Mouse (Mus musculus): ENCODE data around the gene Actr1a. TPM values are rescaled to one million over a fixed set of nuclear protein-coding genes. Genes with fewer than 3 reads are reported as not detected.
A peak's percentile ranks its signal among the peaks of the same experiment; 100 is the strongest.

Gene Actr1a
- total RNA-seq, 2 experiments from 2014 or later: 179 to 197 TPM

DNA sequence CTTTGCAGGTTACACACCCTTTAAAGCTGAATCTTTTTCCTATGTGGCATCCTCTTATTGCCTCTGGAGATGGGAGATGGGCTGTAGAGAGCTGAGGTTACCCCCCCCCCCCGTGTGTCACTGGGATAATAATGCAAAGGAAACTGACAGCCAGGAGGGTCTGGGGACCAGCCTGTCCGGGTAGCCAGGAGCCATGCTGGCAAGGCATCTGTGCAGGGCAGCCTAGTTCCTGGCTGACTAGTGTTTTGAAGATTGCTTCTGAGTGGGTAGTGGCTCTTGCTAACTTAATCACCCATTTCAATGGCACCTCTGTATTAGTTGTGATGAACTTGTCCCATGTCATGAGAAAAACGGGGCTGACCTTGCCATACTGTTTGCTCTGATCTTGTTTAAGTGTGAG, 2.9 kb upstream of the Actr1a start:
- intact Hi-C loops (cut with DNase I): loop anchor here (5.0 kb wide), 1 partner anchor 129 kb away; no protein-coding TSS in a partner anchor
- H3K4me3 ChIP-seq: no peak overlapping the region
- TF ChIP-seq CTCF (IDR thresholded peaks at IDR 0.05): no peak
- DNase-seq (ENCODE audit: extremely low spot score in 1 of 2, low spot score in 2 of 2): no peak
- H3K27ac ChIP-seq: no peak overlapping the region

DNA sequence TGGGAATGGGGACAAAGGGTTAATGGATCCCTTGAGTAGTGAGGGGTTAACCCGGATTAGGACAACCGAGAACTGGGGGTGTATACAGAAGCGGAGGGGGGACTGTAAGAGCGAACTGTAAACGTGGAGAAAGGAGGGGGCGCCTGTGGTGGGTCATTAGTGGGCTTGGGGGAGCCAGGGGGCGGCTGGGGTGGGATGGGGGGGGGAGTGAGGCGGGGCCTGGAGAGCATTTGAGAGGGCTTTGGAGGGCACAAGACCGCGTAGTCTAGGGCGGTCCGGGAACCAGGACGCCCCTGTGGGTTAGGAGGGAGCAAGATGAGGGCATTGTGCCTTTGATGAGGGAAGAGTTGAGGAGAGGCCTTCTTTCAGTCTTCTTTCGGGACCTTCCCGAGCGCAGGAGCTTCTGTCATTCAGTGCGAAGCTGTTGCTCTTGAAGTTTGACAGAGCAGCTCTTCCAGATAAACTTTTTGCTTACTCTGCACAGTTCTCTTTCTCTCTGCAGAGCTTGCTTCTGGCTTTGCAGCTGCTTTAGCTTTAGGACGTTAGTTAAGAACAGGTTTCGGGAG, 2.0 kb upstream of the Actr1a start:
- H3K27ac ChIP-seq: no peak overlapping the region; the same call in 1 of the 2 replicates
- peak overlapping the region; percentile 79 for H3K4me3 ChIP-seq
- intact Hi-C loops (cut with DNase I): loop anchor here (5.0 kb wide), 1 partner anchor 130 kb away; no protein-coding TSS in a partner anchor
- no peak for DNase-seq (ENCODE audit: extremely low spot score in 1 of 2, low spot score in 2 of 2)
- TF ChIP-seq CTCF (IDR thresholded peaks at IDR 0.05): no peak

DNA sequence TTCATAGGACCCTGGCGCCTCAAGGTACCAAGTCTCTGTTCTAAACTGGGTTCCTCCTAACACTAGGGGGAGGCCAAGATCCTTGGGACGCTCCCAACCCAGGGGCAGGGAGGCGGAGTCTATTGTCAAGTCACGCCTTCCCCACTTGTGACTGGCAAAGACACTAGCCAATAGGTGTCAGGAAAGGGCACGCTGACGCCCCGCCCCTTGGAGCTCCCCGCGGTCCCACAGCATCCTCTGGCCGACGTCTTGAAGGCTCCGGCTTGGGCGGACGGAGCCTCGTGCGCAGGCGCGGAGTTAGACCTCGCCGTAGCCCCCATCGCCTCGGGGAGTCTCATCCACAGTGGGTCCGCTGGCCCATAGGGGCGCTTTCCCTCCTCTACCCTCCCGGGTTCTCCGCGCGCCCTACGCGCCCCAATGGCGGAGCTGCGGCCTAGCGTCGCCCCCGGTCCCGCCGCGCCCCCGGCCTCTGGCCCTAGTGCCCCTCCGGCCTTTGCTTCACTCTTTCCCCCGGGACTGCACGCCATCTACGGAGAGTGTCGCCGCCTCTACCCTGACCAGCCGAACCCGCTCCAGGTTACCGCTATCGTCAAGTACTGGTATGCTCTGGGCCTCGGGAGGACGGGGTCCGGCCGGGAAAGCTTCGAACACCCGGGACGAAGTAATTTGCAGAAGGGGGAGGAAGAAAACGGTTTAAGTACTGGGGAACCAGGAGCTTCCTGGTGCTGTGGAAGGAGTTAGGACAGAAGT, 1.3 kb upstream of the Actr1a start, which contains the start of gene Sufu:
TSS of gene Sufu (plus strand) at position 211 of the 750 bp plus-strand sequence.
- peak within 1 kb of the TSS; percentile 87 for H3K27ac ChIP-seq
- TF ChIP-seq CTCF (IDR thresholded peaks at IDR 0.05): peak; percentile 87
- DNase-seq (ENCODE audit: extremely low spot score in 1 of 2, low spot score in 2 of 2): peak; percentile 97 to 98
- intact Hi-C loops (cut with DNase I): loop anchor here (1.0 to 5.0 kb wide), 2 partner anchors 27 to 130 kb away; no protein-coding TSS in a partner anchor
- H3K4me3 ChIP-seq: peak within 1 kb of the TSS; percentile 94

DNA sequence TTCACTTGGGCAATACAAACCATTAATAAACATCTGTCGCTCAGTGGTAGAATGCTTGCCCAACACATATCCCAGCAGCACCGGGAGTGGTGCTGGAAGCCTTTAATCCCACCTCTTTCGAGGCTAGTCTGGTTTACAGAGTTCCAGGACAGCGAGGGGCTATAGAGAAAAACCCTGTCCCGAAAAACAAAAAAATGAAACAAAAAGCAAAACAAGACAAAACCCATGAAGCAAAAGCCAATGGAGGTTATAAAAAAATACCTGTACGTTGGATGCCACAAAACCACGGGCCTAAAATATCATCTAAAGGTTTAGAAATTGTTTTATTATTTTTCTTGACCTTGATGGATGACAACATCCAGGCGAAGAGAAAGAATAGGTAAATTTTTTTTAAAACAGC, 561 bp upstream of the Actr1a start:
- Histone ChIP-seq H3K27ac (0 out of 2 replicates have a peak overlapping the region, but pooled peaks have one; percentile 20), H3K4me3 (peak overlapping the region; percentile 94)
- TF ChIP-seq CTCF (IDR thresholded peaks at IDR 0.05): no peak
- intact Hi-C loops (cut with DNase I): loop anchor here (1.0 to 5.0 kb wide), 2 partner anchors 28 to 131 kb away; no protein-coding TSS in a partner anchor
- no peak for DNase-seq (ENCODE audit: extremely low spot score in 1 of 2, low spot score in 2 of 2)

DNA sequence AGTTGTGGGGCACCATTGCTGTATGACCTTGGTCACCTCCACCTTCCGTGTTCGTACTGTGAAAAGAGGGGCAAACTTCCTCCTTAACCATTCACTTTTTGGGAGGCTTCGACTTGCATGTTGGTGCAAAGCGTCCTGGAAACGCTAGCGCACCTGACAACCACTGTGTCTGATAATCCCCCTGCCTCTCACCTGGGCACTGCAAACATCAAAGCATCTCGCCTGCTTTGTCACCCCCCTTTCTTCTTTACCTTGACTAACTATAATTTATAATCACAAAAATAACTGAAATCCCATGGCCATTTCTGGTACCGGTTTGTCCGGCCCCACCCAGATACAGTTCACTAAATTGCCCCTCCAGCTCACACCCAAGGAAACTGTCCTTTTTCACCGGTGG, 838 bp downstream of the Actr1a start:
- TF ChIP-seq CTCF (IDR thresholded peaks at IDR 0.05): no peak
- intact Hi-C loops (cut with DNase I): loop anchor here (1.0 to 5.0 kb wide), 3 partner anchors 46 to 133 kb away; partner anchors contain the start of gene Trim8
- Histone ChIP-seq H3K4me3 (peak overlapping the region; percentile 94), H3K27ac (0 out of 2 replicates have a peak overlapping the region, but pooled peaks have one; percentile 6)
- DNase-seq (ENCODE audit: extremely low spot score in 1 of 2, low spot score in 2 of 2): no peak

DNA sequence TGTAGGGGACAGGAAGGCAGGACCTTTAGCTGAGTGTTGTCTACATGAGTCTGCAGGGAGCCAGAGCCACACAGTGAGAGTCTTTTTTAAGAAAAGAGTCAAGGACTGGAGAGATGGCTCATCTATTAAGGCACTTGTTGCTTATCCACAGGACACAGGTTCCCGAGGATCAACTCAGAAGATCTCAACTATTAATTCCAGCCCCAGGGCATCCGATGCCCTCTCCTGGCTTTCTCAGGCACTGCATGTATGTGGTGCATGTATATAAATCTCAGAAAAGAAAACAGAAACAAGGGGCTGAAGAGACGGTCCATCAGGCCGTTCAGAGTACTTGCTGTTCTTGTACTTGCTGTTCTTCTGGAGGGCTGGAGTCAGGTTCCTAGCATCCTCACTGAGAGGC, 3.5 kb downstream of the Actr1a start:
- intact Hi-C loops (cut with DNase I): no loop called here
- peak; percentile 60 for TF ChIP-seq CTCF (IDR thresholded peaks at IDR 0.05)
- DNase-seq (ENCODE audit: extremely low spot score in 1 of 2, low spot score in 2 of 2): no peak
- no peak overlapping the region for H3K27ac ChIP-seq
- no peak overlapping the region for H3K4me3 ChIP-seq

DNA sequence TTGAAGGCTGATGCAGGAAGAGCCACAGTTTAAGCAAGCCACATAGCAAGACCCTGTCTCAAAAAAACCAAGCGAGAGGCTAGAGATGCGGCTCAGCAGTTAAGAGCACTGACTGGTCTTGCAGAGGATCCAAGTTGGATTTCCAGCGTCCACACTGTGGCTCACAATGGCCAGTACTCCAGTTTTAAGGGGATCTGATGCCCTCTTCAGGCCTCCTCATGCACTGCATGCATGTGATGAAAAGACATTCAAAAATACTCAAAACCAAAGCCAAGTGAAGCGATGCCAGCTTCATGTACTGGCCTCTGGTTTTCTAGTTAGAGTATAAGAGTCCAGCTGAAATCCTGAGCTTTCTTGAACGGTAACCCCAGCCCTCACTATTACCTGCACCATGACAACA, 5.7 kb downstream of the Actr1a start:
- intact Hi-C loops (cut with DNase I): no loop called here
- H3K27ac ChIP-seq: no peak overlapping the region
- DNase-seq (ENCODE audit: extremely low spot score in 1 of 2, low spot score in 2 of 2): no peak
- peak; percentile 43 for TF ChIP-seq CTCF (IDR thresholded peaks at IDR 0.05)
- H3K4me3 ChIP-seq: no peak overlapping the region

DNA sequence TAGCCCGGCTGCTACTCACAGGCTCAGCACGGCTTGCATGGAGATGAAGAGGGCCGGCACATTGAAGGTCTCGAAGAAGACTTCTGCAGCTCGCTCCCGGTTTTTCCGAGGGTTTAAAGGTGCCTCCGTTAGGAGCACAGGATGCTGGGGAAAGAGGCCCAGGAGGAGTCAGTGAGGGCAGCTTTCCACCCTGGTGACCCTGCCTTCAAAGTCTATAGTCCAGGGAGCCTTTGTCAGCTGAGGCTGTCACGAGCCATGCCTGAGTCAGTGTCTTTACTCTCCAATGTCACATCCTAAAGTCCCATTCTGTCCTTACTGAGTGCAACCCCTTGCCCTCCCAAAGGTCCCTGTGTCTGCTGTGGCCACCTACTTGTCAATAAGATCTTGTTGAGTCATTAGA, 13.3 kb downstream of the Actr1a start:
- DNase-seq (ENCODE audit: extremely low spot score in 1 of 2, low spot score in 2 of 2): no peak
- TF ChIP-seq CTCF (IDR thresholded peaks at IDR 0.05): no peak
- no peak overlapping the region for H3K27ac ChIP-seq
- intact Hi-C loops (cut with DNase I): no loop called here
- no peak overlapping the region for H3K4me3 ChIP-seq

DNA sequence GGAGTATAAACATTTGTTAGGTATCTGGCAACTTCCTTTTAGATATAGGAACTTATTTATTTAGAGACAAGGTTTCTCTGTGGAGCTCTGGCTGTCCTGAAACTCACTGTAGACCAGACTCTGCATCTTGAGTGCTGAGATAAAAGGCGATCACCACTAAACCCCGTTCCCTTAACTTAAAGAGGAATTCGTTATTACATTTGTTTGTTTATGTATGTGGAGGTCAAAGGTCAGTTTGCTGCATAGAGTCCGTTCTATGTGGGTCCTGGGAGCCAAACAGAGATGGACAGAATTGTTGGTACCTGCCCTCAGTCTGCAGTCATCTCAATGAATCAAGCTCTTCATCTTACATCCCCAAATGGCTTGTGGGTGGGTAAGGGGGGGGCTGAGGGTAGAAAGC, 19.7 kb downstream of the Actr1a start:
- Histone ChIP-seq H3K4me3 (no peak overlapping the region), H3K27ac (no peak overlapping the region)
- DNase-seq (ENCODE audit: extremely low spot score in 1 of 2, low spot score in 2 of 2): no peak
- no peak for TF ChIP-seq CTCF (IDR thresholded peaks at IDR 0.05)
- intact Hi-C loops (cut with DNase I): no loop called here

DNA sequence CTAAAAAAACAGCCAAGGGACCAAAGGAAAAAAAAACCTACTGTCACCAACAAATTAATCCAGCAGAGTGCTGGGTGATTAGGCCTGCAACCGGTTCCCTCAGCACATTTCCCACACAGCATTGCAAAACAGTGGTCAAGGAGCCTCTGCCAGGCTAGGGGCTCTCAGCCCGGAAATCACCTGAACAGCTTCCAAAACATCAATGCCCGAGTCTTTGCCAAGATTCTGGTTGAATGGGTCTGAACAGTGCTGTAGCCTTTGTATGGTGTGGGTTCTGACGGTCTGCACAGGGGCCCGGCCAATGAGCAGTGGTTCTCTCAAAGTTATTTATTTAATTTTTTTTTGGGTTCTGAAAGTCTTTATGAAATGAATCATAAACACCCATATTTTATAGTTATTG, 20.1 kb downstream of the Actr1a start:
- no peak overlapping the region for H3K27ac ChIP-seq
- no peak for TF ChIP-seq CTCF (IDR thresholded peaks at IDR 0.05)
- no peak overlapping the region for H3K4me3 ChIP-seq
- DNase-seq (ENCODE audit: extremely low spot score in 1 of 2, low spot score in 2 of 2): no peak
- intact Hi-C loops (cut with DNase I): no loop called here

DNA sequence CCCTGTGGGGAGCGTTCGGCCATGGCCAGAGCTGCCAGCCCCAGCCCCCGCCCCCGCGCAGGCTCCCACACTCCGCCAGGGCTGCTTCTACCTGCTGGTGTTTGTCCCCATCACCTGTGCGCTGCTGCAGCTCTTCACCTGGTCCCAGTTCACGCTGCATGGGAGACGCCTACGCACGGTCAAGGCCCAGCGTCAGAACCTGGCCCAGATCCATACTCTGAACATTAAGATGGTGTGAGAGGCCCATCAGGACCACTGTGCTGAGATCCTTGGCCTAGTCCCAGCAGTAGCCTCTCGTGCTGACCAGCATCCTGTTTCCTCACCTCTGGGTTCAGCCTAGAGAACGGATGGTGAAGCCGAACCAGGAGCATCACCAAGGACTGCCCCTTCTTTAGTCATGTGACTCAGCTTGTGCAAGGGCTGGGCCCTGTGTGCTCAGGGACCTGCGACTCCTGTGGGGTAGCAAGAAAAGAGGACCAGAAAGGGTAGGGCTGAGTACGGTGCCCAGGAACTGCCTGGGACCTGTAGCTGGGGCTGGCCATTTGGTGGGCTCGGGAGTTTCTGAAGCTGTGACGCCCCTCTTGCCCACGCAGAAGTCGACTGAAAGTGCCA, 21.0 kb downstream of the Actr1a start:
- Histone ChIP-seq H3K27ac (peak overlapping the region; percentile 18; the same call in 1 of the 2 replicates), H3K4me3 (no peak overlapping the region)
- intact Hi-C loops (cut with DNase I): no loop called here
- TF ChIP-seq CTCF (IDR thresholded peaks at IDR 0.05): no peak
- DNase-seq (ENCODE audit: extremely low spot score in 1 of 2, low spot score in 2 of 2): no peak

DNA sequence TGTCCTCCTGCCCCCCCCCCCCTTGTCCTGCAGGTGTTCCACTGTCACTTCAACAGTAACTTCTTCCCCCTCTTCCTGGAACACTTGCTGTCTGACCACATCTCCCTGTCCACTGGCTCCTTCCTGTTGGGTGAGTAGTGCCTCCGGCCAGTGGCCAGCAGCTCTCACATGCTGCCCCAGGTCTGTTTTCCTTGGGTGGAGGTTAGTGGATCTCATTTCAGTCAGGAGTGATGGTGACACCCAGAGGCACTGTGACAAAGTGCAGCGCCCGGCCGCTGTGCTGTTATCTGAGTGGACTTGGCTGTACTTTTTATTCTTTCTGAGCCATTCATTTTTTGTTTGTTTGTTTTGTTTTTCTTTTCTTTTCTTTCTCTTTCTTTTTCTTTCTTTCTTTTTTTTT, 26.3 kb downstream of the Actr1a start:
- TF ChIP-seq CTCF (IDR thresholded peaks at IDR 0.05): peak; percentile 70
- DNase-seq (ENCODE audit: extremely low spot score in 1 of 2, low spot score in 2 of 2): peak; percentile 54 to 62
- H3K27ac ChIP-seq: peak overlapping the region; percentile 85; the same call in 1 of the 2 replicates
- intact Hi-C loops (cut with DNase I): loop anchor here (2.0 kb wide), 2 partner anchors 30 to 64 kb away; partner anchors contain the start of genes Cuedc2 and Nfkb2
- H3K4me3 ChIP-seq: no peak overlapping the region
